In genomic region chr1:173736986-173737385, GRCm38 (mm10) we compare ENCODE assay signal across 23 mouse cellular contexts. TPM values are rescaled to one million over a fixed set of nuclear protein-coding genes. Genes with fewer than 3 reads are reported as not detected.
DNase-seq lines count a peak whose midpoint lies in the region; ATAC-seq and TF ChIP-seq lines count a peak whose summit lies in the region.
"Had no signal": no experiment of that assay in that cellular context is flagged by ENCODE, and none has a peak within 500 bp of the region (broad histone marks: within the 10 kb centered on the region; RNA-seq: fewer than 3 reads in every experiment).

No protein-coding gene starts in this region.

- H3K36me3 ChIP-seq in macrophage (ENCODE audit: inconsistent target): peaks cover 37% of the 10 kb centered on the region
- H3K36me3 ChIP-seq in intestine, embryonic 16.5 days (ENCODE audit: control insufficient read depth, insufficient read depth, low read length): no peaks in the 10 kb centered on the region
- H3K36me3 ChIP-seq: embryonic facial prominence, embryonic 15.5 days; heart, embryonic 13.5 days; hindbrain, embryonic 10.5 days; kidney, embryonic 15.5 days; limb, embryonic 10.5 days; liver, embryonic 13.5 days had no signal

- H3K9ac ChIP-seq in intestine, embryonic 16.5 days (ENCODE audit: low read depth, low read length): no peak overlapping the region
- H3K9ac ChIP-seq: embryonic facial prominence, embryonic 15.5 days; heart, embryonic 13.5 days; kidney, embryonic 15.5 days; liver, embryonic 13.5 days had no signal

- peak; percentile 27 for ATAC-seq in frontal cortex, adult (ENCODE audit: low TSS enrichment)
- ATAC-seq in intestine, embryonic 16.5 days: no peak
- ATAC-seq: activated CD4-positive, CD25-positive, alpha-beta regulatory T cell, adult 4 months; Patski had no signal

- no peak for TF ChIP-seq POLR2A in lung, adult 2 months (IDR thresholded peaks at IDR 0.05; ENCODE audit: borderline replicate concordance, extremely low read depth, low read depth, low read length)

- WGBS in lung, adult 2 months: 53% methylated on average over 2 of the region's 2 CpGs
- 45% methylated on average over 2 of the region's 2 CpGs for WGBS in macrophage (ENCODE audit: missing documents)
- WGBS in intestine, embryonic 16.5 days: 67% methylated on average over 2 of the region's 2 CpGs

- no peak for DNase-seq in frontal cortex, postnatal 25 days (ENCODE audit: low spot score in 2 of 2)
- DNase-seq in lung, postnatal 25 days (ENCODE audit: low spot score): peak; percentile 12
- DNase-seq in lung, adult 2 months: no peak
- peak; percentile 4 for DNase-seq in telencephalon, adult 2 months (ENCODE audit: low read depth, low spot score)
- DNase-seq in urinary bladder, postnatal 25 days (ENCODE audit: low spot score): no peak
- DNase-seq: adrenal gland, postnatal 25 days; cerebellum, adult 8-10 months; gastrocnemius, postnatal 25 days; layer of hippocampus, postnatal 36 days; liver, embryonic 13.5 days; midbrain, embryonic 14.5 days; thymus, postnatal 25 days had no signal

- H3K4me3 ChIP-seq in lung, adult 2 months (replicated peaks; ENCODE audit: extremely low read depth, low read depth, low read length): no peak overlapping the region
- peak overlapping the region; percentile 78; the same call in 1 of the 2 replicates for H3K4me3 ChIP-seq in macrophage (ENCODE audit: inconsistent target)
- H3K4me3 ChIP-seq in intestine, embryonic 16.5 days (ENCODE audit: low read length): no peak overlapping the region
- H3K4me3 ChIP-seq: embryonic facial prominence, embryonic 15.5 days; heart, embryonic 13.5 days; hindbrain, embryonic 10.5 days; kidney, embryonic 15.5 days; limb, embryonic 10.5 days; liver, embryonic 13.5 days had no signal

- TF ChIP-seq CTCF in lung, adult 2 months (IDR thresholded peaks at IDR 0.05; ENCODE audit: insufficient read depth, low read length): no peak

- H3K4me2 ChIP-seq in intestine, embryonic 16.5 days (ENCODE audit: low read depth, low read length): no peak overlapping the region
- H3K4me2 ChIP-seq: embryonic facial prominence, embryonic 15.5 days; heart, embryonic 13.5 days; kidney, embryonic 15.5 days; liver, embryonic 13.5 days had no signal

- peaks cover 96% of the 10 kb centered on the region for H3K79me2 ChIP-seq in macrophage (ENCODE audit: inconsistent target)

- peak overlapping the region; percentile 99; the same call in 1 of the 2 replicates for H3K27ac ChIP-seq in macrophage
- H3K27ac ChIP-seq in intestine, embryonic 16.5 days (ENCODE audit: low read length): no peak overlapping the region
- H3K27ac ChIP-seq: embryonic facial prominence, embryonic 15.5 days; heart, embryonic 13.5 days; hindbrain, embryonic 10.5 days; kidney, embryonic 15.5 days; limb, embryonic 10.5 days; liver, embryonic 13.5 days; stomach, postnatal 0 days had no signal

- H3K4me1 ChIP-seq in lung, adult 2 months (ENCODE audit: control insufficient read depth, insufficient read depth, low read length): no peaks in the 10 kb centered on the region
- H3K4me1 ChIP-seq in intestine, embryonic 16.5 days (ENCODE audit: control insufficient read depth, insufficient read depth, low read length): no peaks in the 10 kb centered on the region
- H3K4me1 ChIP-seq: embryonic facial prominence, embryonic 15.5 days; heart, embryonic 13.5 days; hindbrain, embryonic 10.5 days; kidney, embryonic 15.5 days; limb, embryonic 10.5 days; liver, embryonic 13.5 days had no signal

- no peaks in the 10 kb centered on the region for H3K27me3 ChIP-seq in intestine, embryonic 16.5 days (replicated peaks; ENCODE audit: control insufficient read depth, insufficient read depth, low read length)
- H3K27me3 ChIP-seq: embryonic facial prominence, embryonic 15.5 days; heart, embryonic 13.5 days; kidney, embryonic 15.5 days; liver, embryonic 13.5 days; Patski had no signal

- no peaks in the 10 kb centered on the region for H3K9me3 ChIP-seq in intestine, embryonic 16.5 days (ENCODE audit: control insufficient read depth, low read length)
- H3K9me3 ChIP-seq: embryonic facial prominence, embryonic 15.5 days; heart, embryonic 13.5 days; hindbrain, embryonic 10.5 days; kidney, embryonic 15.5 days; limb, embryonic 10.5 days; liver, embryonic 13.5 days had no signal

RNA-seq across cellular contexts. Expression of gene Ifi207, which starts 4.6 kb away (rescaled TPM):
- 2.4 and 5.2 TPM in 2 replicates for polyA plus RNA-seq in lung, adult 2 months (2012; rRNA removed)
- total RNA-seq in macrophage (2018; cell fraction: chromatin; rRNA removed): 100 to 1,000 TPM; 200 to 761 (median 454) TPM
- total RNA-seq in macrophage (2018; cell fraction: cytosol; rRNA removed): 100 to 1,000 TPM; 348 to 661 (median 438) TPM
- total RNA-seq in macrophage (2018; cell fraction: nucleus; rRNA removed): 100 to 1,000 TPM; 307 to 808 (median 562) TPM
- polyA plus RNA-seq in macrophage (2018): 254 to 634 TPM (median 365 TPM) in 3 replicates
- polyA plus RNA-seq in intestine, embryonic 16.5 days (2015; fragmentation: Nextera tagmentation; extraction: Ambion mirVana): 0.98 and 1.2 TPM in 2 replicates

RNA-seq across cellular contexts. Expression of gene Ifi204, which starts 29.8 kb away (rescaled TPM):
- polyA plus RNA-seq in lung, adult 2 months (2012; rRNA removed): 0.54 and 0.83 TPM in 2 replicates
- 1,000 to 10,000 TPM in 14 of 26 experiments, 100 to 1,000 TPM in 12; 379 to 2,421 (median 1,126) TPM for total RNA-seq in macrophage (2018; cell fraction: chromatin; rRNA removed)
- total RNA-seq in macrophage (2018; cell fraction: cytosol; rRNA removed): 1,000 to 10,000 TPM in 3 of 26 experiments, 100 to 1,000 TPM in 23; 301 to 1,113 (median 720) TPM
- total RNA-seq in macrophage (2018; cell fraction: nucleus; rRNA removed): 1,000 to 10,000 TPM in 16 of 26 experiments, 100 to 1,000 TPM in 10; 414 to 2,160 (median 1,206) TPM
- polyA plus RNA-seq in macrophage (2018): 326 to 690 TPM (median 497 TPM) in 3 replicates
- 1.9 and 2.5 TPM in 2 replicates for polyA plus RNA-seq in intestine, embryonic 16.5 days (2015; fragmentation: Nextera tagmentation; extraction: Ambion mirVana)

Comparison
In these comparisons a context has a peak if more than half of its experiments do, and no peak if none do; other contexts are left out.
1. DNase-seq: peak in lung, postnatal 25 days (single experiment) and telencephalon, adult 2 months (single experiment); none in frontal cortex, postnatal 25 days (0 of 2), lung, adult 2 months (single experiment) and urinary bladder, postnatal 25 days (single experiment).
2. RNA of gene Ifi207, which starts 4.6 kb away (polyA plus RNA-seq): 254 to 634 TPM in macrophage; 2.4 to 5.2 TPM in lung, adult 2 months and 0.98 to 1.2 TPM in intestine, embryonic 16.5 days; every median in the first group is over 10 times any median in the second.
3. RNA of gene Ifi204, which starts 29.8 kb away (polyA plus RNA-seq): 326 to 690 TPM in macrophage; 1.9 to 2.5 TPM in intestine, embryonic 16.5 days and 0.54 to 0.83 TPM in lung, adult 2 months; every median in the first group is over 10 times any median in the second.